Mouse (Mus musculus): ENCODE results near the gene Ecm1. TPM values are rescaled to one million over a fixed set of nuclear protein-coding genes. Genes with fewer than 3 reads are reported as not detected.

Gene Ecm1
- 6.8 TPM for polyA plus RNA-seq (2017; shearing (Covaris generic))

GRCm38 (mm10) chr3:95739353-95740104, at the start of gene Ecm1:
Gene Ecm1, minus strand, starts transcription at chr3:95739569.

GRCm38 (mm10) chr3:95760106-95760505, 20.7 kb upstream of the Ecm1 start, which contains the start of gene Tars2:
Gene Tars2, minus strand, starts transcription at chr3:95760206.

GRCm38 (mm10) chr3:95687524-95688421, 51.6 kb downstream of the Ecm1 start, which contains the start of gene Adamtsl4:
Gene Adamtsl4, minus strand, starts transcription at chr3:95687917.

Other genes with a start within 250 kb of the Ecm1 start
- gene Ctsk, start 240.3 kb downstream of the Ecm1 start, polyA plus RNA-seq (2017; shearing (Covaris generic)): not detected
- 104 TPM for gene Ctss, start 212.8 kb downstream of the Ecm1 start, polyA plus RNA-seq (2017; shearing (Covaris generic))
- gene Hormad1, start 179.9 kb downstream of the Ecm1 start, polyA plus RNA-seq (2017; shearing (Covaris generic)): 0.27 TPM
- 14.2 TPM for gene Golph3l, start 150.6 kb downstream of the Ecm1 start, polyA plus RNA-seq (2017; shearing (Covaris generic))
- gene Ensa, start 114.6 kb downstream of the Ecm1 start, polyA plus RNA-seq (2017; shearing (Covaris generic)): 125 TPM
- gene Mcl1, start 80.8 kb downstream of the Ecm1 start, polyA plus RNA-seq (2017; shearing (Covaris generic)): 491 TPM
- gene Adamtsl4, start 51.7 kb downstream of the Ecm1 start, polyA plus RNA-seq (2017; shearing (Covaris generic)): 3.4 TPM
- 45.4 TPM for gene Tars2, start 20.6 kb upstream of the Ecm1 start, polyA plus RNA-seq (2017; shearing (Covaris generic))
- 43.6 TPM for gene Rprd2, start 79.3 kb upstream of the Ecm1 start, polyA plus RNA-seq (2017; shearing (Covaris generic))
- gene Prpf3, start 116.3 kb upstream of the Ecm1 start, polyA plus RNA-seq (2017; shearing (Covaris generic)): 40.3 TPM
- gene Mrps21, start 131.9 kb upstream of the Ecm1 start, polyA plus RNA-seq (2017; shearing (Covaris generic)): 120 TPM
- gene Ciart, start 142.7 kb upstream of the Ecm1 start, polyA plus RNA-seq (2017; shearing (Covaris generic)): 11.1 TPM
- not detected for gene BC028528, start 152.4 kb upstream of the Ecm1 start, polyA plus RNA-seq (2017; shearing (Covaris generic))
- 34.3 TPM for gene Aph1a, start 154.4 kb upstream of the Ecm1 start, polyA plus RNA-seq (2017; shearing (Covaris generic))
- not detected for gene Car14, start 165.1 kb upstream of the Ecm1 start, polyA plus RNA-seq (2017; shearing (Covaris generic))
- 199 TPM for gene Anp32e, start 189.7 kb upstream of the Ecm1 start, polyA plus RNA-seq (2017; shearing (Covaris generic))

Measured in effector memory CD4-positive, alpha-beta T cell, adult 7 months (primary cell).